Mouse (Mus musculus) intestine, embryonic 15.5 days (tissue): ENCODE data around the gene Blzf1. TPM values are rescaled to one million over a fixed set of nuclear protein-coding genes. Genes with fewer than 3 reads are reported as not detected.

Source experiments
- ATAC-seq: fragments of 200-750 bp; cut with Nextera tagmentation; 2 replicates; pipeline ENCODE4 v1.8.0; 2017; ENCODE audit warnings: moderate TSS enrichment, moderate library complexity
- H3K27ac ChIP-seq: fragments of 300-500 bp; sonication (generic); 2 replicates; pipeline ENCODE4 v1.5.1; 2015; ENCODE audit warnings: mild to moderate bottlenecking, inconsistent platforms
- H3K27me3 ChIP-seq: fragments of 300-500 bp; sonication (generic); replicated peaks from 2 replicates; pipeline ENCODE4 v1.6.1; 2015; ENCODE audit warnings: inconsistent platforms
- H3K36me3 ChIP-seq: fragments of 300-500 bp; sonication (generic); 2 replicates; pipeline ENCODE4 v1.6.1; 2015; ENCODE audit warnings: inconsistent platforms
- H3K4me1 ChIP-seq: fragments of 300-500 bp; sonication (generic); replicated peaks from 2 replicates; pipeline ENCODE4 v1.6.1; 2015; ENCODE audit warnings: inconsistent platforms
- H3K4me2 ChIP-seq: fragments of 300-500 bp; sonication (generic); replicated peaks from 2 replicates; pipeline ENCODE4 v1.6.1; 2015; ENCODE audit warnings: mild to moderate bottlenecking, inconsistent platforms
- H3K4me3 ChIP-seq: fragments of 300-500 bp; sonication (generic); replicated peaks from 2 replicates; pipeline ENCODE4 v1.5.1; 2015; ENCODE audit warnings: inconsistent platforms
- H3K9ac ChIP-seq: fragments of 300-500 bp; sonication (generic); 2 replicates; pipeline ENCODE4 v1.6.1; 2015; ENCODE audit warnings: inconsistent platforms
- H3K9me3 ChIP-seq: fragments of 300-500 bp; sonication (generic); 2 replicates; pipeline ENCODE4 v1.6.1; 2016; ENCODE audit warnings: inconsistent platforms
- WGBS: fragments of 180-500 bp; shearing (Covaris S2); methylation state at CpG from one replicate; pipeline ENCODE4 v1.1.7; 2015; 5-methylcytosine and 5-hydroxymethylcytosine counted together
- polyA plus RNA-seq: library from polyadenylated mRNA; unstranded; fragments of >200 nt; fragmentation: Nextera tagmentation; extraction: Ambion mirVana; gene quantifications from 2 replicates; pipeline ENCODE4 v1.2.1, GENCODE M21; 2015

Gene Blzf1
- polyA plus RNA-seq: 23.6 and 25.7 TPM in 2 replicates

DNA sequence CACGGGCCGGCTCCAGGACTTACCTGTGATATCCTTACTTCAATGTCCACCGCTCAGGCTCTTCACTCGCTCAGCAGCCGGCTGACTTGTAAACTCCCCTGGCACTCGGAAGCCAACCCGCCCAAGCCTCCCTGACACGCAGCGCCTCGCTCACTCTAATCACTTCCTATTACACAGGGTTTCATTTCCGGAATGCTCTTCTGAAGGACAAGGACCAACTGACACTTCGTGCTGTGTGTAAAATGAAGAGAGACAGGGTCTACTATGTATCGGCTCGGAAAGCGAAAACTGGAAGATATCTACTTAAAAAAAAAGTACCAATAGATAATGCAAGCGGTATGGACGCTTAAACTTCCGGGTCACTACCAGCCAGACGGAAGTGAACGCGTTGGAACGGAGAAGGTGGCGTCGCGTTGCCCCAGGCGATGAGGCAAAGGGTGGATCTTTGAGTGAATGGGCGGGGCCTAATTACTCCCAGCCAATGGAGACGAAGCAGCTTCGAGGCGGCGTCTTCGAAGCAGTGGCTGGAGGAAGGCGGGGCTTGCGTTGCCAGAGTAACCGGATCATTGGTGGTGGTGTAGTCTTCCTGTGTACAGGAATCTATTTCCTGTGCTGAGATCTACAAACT, at the start of gene Blzf1:
Blzf1 (minus strand) TSS at position 366 of the 628 bp plus-strand sequence.
- H3K4me1 ChIP-seq: 0 out of 2 replicates have a peak, but pooled peaks cover 10% of the 10 kb centered on the region
- peak within 1 kb of the TSS; percentile 61 for H3K4me2 ChIP-seq
- peak within 1 kb of the TSS; percentile 77 for H3K27ac ChIP-seq
- H3K27me3 ChIP-seq: no peaks in the 10 kb centered on the region
- H3K9ac ChIP-seq: peak within 1 kb of the TSS; percentile 67
- H3K4me3 ChIP-seq: peak within 1 kb of the TSS; percentile 83
- under 1% methylated on average over 35 of the region's 35 CpGs for WGBS
- peak; percentile 99 for ATAC-seq
- 0 out of 2 replicates have a peak, but pooled peaks cover 2% of the 10 kb centered on the region for H3K36me3 ChIP-seq
- no peaks in the 10 kb centered on the region for H3K9me3 ChIP-seq

DNA sequence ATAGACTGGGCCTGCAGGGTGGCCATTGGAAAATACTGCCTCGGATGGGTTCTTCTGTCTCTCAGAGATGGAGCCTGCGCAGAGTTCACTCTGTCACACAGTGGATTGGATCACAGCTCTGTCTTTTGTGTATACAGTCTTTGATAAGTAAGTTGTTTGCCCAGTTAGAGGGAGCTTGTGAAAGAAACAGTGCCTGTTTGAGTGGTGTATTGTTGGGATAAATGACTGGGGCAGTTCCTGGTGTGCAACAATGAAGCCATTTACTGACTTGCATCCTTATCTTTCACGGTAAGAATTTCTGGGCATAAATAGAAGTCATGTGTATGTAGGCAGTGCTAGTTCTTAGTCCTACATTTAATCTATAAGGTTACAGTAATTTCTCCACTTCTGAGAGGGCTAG, 46.2 kb upstream of the Blzf1 start:
- Histone ChIP-seq H3K4me2 (no peak overlapping the region), H3K36me3 (no peaks in the 10 kb centered on the region), H3K4me1 (no peaks in the 10 kb centered on the region), H3K27me3 (no peaks in the 10 kb centered on the region), H3K9ac (no peak overlapping the region), H3K4me3 (no peak overlapping the region), H3K9me3 (no peaks in the 10 kb centered on the region), H3K27ac (peak overlapping the region; percentile 64)
- ATAC-seq: peak; percentile 96
- WGBS: 58% methylated on average over 3 of the region's 3 CpGs

DNA sequence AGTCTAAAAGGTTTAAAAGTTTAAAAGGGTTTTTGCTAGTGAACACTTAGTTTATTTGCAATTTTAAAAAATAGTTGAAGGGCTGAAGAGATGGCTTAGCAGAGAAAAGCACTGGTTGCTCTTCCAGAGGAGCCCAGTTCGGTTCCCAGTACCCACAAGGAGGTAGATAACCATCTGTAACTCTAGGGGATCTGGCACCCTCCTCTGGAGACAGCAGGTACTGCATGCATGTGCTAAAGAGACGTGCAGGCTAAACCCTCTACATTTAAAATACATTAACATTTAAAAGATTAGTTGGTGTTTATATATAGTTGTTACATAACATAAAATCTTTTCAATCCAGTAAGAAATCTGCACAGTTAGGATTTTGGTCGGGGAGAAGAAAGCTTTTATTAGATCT, 34.9 kb upstream of the Blzf1 start:
- Histone ChIP-seq H3K27ac (no peak overlapping the region), H3K4me3 (no peak overlapping the region), H3K9ac (no peak overlapping the region), H3K27me3 (no peaks in the 10 kb centered on the region), H3K4me1 (no peaks in the 10 kb centered on the region), H3K9me3 (no peaks in the 10 kb centered on the region), H3K36me3 (0 out of 2 replicates have a peak, but pooled peaks cover 3% of the 10 kb centered on the region), H3K4me2 (no peak overlapping the region)
- ATAC-seq: no peak
- WGBS: 82% methylated on average over 3 of the region's 3 CpGs

DNA sequence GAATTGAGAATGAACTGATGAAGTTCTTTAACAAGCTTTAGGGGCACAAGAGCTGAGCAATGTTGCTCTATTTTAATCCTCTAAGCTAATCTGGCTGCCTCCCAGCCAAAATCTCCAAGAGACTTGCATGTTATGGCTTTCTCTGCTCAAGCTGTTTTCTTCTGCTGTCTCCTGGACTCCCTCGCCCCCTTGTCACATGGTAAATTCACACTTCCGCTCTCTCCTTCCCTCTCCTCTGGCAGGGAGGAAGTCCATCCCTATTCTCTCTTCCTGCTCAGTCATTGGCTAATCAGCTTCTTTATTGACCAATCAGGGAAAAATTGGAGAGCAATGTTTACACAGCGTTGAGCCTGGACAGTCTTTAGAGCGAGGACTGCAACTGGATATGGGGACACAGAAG, 28.6 kb upstream of the Blzf1 start:
- WGBS: 87% methylated on average over 4 of the region's 4 CpGs
- Histone ChIP-seq H3K4me1 (no peaks in the 10 kb centered on the region), H3K9ac (no peak overlapping the region), H3K4me3 (no peak overlapping the region), H3K27ac (no peak overlapping the region), H3K27me3 (no peaks in the 10 kb centered on the region), H3K9me3 (no peaks in the 10 kb centered on the region), H3K4me2 (no peak overlapping the region), H3K36me3 (0 out of 2 replicates have a peak, but pooled peaks cover 4% of the 10 kb centered on the region)
- ATAC-seq: 0 out of 2 replicates have a peak, but pooled peaks have one; percentile 55

DNA sequence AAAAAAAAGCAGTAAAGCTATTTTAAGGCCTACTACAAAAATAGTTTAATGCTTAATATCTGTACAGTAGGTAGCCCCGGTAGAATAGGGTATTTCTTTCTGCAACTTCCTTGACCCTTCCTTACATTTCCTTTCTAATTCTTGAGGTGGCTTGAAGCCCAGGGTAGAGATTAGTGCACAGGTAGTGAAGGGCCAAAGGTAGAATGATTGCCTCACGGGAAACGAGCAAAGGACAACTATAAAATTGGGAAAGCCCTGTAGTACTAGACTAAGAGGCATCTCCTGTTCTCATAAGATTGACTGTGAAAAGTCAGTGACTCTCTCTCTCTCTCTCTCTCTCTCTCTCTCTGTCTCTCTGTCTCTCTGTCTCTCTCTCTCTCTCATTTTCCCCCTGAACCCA, 28.1 kb upstream of the Blzf1 start:
- Histone ChIP-seq H3K4me3 (no peak overlapping the region), H3K9ac (no peak overlapping the region), H3K4me1 (no peaks in the 10 kb centered on the region), H3K4me2 (no peak overlapping the region), H3K27ac (no peak overlapping the region), H3K9me3 (no peaks in the 10 kb centered on the region), H3K27me3 (no peaks in the 10 kb centered on the region), H3K36me3 (0 out of 2 replicates have a peak, but pooled peaks cover 4% of the 10 kb centered on the region)
- peak; percentile 70 for ATAC-seq
- 78% methylated on average over 3 of the region's 3 CpGs for WGBS

DNA sequence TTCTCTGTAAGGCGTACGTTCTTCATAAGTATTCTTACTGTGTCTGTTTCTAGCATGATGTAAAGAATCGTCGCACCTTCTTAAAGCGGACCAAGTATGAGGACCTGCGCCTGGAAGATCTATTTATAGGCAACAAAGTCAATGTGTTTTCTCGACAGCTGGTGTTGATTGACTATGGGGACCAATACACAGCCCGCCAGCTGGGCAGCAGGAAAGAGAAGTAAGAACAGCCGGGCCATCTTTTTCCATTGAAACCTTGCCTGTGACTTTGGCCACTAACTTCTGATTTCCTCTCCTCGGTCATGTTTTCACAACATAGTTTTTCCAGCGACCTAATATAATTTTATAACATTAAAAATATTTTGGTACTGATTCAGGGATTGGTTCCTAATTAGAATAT, 25.3 kb upstream of the Blzf1 start:
- Histone ChIP-seq H3K27ac (no peak overlapping the region), H3K27me3 (no peaks in the 10 kb centered on the region), H3K4me1 (no peaks in the 10 kb centered on the region), H3K36me3 (0 out of 2 replicates have a peak, but pooled peaks cover 4% of the 10 kb centered on the region), H3K9ac (no peak overlapping the region), H3K4me3 (no peak overlapping the region), H3K9me3 (no peaks in the 10 kb centered on the region), H3K4me2 (no peak overlapping the region)
- no peak for ATAC-seq
- 92% methylated on average over 11 of the region's 11 CpGs for WGBS

DNA sequence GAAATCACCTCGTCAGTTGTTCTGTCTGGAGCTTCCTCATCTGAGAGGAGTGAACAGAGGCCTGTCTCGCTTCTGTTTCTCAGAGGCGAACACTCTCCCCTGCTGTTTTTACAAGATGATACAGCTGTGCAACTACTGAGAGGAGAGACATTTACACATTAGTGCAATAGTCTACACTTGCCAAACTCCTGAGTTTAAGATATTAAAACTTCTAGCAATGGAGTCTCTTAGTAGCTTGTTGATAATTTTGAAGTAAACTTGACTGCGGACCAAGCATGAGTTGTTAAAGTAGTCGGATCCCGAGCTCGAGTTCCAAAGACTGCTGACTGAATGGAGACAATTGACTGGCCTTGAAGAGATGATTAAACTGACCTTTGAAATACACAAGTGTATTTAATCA, 20.5 kb upstream of the Blzf1 start:
- Histone ChIP-seq H3K27me3 (no peaks in the 10 kb centered on the region), H3K4me2 (no peak overlapping the region), H3K4me1 (0 out of 2 replicates have a peak, but pooled peaks cover 6% of the 10 kb centered on the region), H3K9me3 (no peaks in the 10 kb centered on the region), H3K9ac (no peak overlapping the region), H3K4me3 (no peak overlapping the region), H3K27ac (no peak overlapping the region), H3K36me3 (no peaks in the 10 kb centered on the region)
- 52% methylated on average over 7 of the region's 7 CpGs for WGBS
- ATAC-seq: no peak

DNA sequence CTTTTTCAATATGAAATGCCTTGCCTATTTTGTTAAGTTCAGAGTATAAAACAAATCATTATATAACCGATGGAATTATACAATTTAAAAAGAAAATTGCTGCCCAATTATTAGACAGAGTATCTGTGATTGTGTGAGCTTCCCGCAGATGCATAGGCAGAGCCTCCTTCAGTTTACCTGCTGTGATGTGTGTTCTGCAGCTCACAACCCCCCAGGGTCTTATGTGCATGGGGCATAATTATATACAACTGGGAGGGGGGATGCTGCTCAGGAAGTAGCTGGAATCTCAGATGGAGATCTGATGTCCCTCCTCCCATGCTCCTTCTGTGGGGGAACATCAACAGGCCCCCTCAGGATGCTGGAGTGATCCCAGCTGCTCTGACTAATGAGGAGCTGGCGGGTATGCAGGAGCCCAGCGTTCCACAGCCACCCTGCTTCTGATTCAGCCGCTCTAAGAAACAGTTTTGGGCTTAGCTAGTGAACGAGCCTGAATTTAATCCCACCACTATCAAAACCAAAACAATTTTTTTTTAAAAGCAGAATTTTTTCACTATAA, 19.4 kb upstream of the Blzf1 start:
- Histone ChIP-seq H3K9ac (no peak overlapping the region), H3K36me3 (no peaks in the 10 kb centered on the region), H3K4me2 (no peak overlapping the region), H3K4me1 (0 out of 2 replicates have a peak, but pooled peaks cover 6% of the 10 kb centered on the region), H3K27me3 (no peaks in the 10 kb centered on the region), H3K27ac (no peak overlapping the region), H3K4me3 (no peak overlapping the region), H3K9me3 (no peaks in the 10 kb centered on the region)
- peak; percentile 70 for ATAC-seq
- WGBS: 45% methylated on average over 6 of the region's 6 CpGs

DNA sequence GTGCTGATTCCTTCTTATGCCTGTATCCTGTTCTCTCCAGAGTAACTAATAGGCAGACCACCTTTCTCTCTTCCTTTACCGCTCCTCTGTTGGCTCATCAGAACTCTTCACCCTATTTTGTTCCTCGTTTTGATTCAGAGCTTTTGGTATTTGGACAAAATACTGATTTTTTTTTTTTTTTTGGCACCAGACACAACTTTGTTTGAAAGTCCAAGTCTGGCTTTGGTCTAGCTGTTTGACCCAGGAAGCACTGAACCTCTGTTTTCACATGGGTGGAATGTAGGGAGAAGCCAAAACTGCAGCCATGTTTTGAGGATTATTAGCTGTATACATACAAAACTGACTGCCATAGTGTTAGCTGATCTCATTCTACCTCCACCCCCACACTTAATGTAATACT, 17.6 kb upstream of the Blzf1 start:
- Histone ChIP-seq H3K36me3 (no peaks in the 10 kb centered on the region), H3K27ac (no peak overlapping the region), H3K4me3 (no peak overlapping the region), H3K4me1 (peaks cover 12% of the 10 kb centered on the region), H3K4me2 (no peak overlapping the region), H3K9me3 (no peaks in the 10 kb centered on the region), H3K9ac (no peak overlapping the region), H3K27me3 (no peaks in the 10 kb centered on the region)
- no peak for ATAC-seq
- 79% methylated on average over 2 of the region's 2 CpGs for WGBS

DNA sequence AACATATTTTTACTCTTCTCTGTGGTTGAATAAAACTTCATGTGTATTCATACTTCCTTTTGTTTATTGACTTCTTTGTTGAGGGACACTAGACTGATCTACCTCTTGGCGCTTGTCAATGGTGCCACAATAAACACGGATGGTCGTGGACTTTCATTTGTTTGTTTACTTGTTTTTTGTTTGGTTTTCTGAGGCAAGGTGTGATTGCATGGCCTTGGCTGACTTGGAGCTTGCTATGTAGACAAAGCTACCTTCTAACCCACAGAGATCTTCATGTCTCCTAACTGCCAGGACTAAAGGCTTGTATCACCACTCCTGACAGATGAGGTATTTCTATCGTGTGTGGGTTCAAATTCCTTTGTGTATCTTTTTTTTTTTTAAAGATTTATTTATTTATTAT, 16.9 kb upstream of the Blzf1 start:
- ATAC-seq: no peak
- Histone ChIP-seq H3K36me3 (no peaks in the 10 kb centered on the region), H3K27me3 (no peaks in the 10 kb centered on the region), H3K4me3 (no peak overlapping the region), H3K27ac (no peak overlapping the region), H3K9ac (no peak overlapping the region), H3K4me1 (peaks cover 17% of the 10 kb centered on the region), H3K4me2 (no peak overlapping the region), H3K9me3 (no peaks in the 10 kb centered on the region)
- WGBS: 90% methylated on average over 4 of the region's 4 CpGs

DNA sequence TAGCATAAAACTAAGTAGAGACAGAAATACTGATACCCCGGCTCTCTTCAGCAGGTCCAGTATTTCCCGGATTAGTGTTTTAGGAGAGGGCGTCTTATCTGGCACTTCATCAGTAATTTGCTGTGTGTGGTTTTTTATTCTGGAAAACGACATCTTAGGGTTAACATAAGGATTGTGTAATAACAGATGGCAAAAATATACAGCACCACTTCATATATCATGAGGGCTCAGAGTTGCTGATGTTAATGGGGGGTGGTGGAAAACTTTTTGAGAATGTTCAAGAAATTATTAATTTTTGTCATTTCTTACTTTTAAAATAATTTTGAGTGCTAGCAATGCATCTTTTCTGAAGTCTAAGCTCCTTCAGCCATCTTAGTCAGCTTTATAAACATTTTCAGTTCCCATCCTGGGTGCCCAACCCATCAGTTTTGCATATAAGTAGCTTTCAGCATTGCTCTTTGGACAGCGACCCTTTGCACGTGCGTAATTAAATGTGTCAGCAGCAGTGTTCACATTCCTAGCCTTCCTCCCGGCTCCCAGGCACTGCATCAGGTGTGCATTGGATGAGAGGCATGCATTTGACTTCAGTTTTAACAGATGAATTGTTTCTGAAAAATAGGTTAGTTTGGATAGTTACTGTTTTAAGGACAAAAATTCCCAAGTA, 15.8 kb upstream of the Blzf1 start:
- Histone ChIP-seq H3K4me1 (peaks cover 25% of the 10 kb centered on the region), H3K4me3 (no peak overlapping the region), H3K9ac (no peak overlapping the region), H3K4me2 (no peak overlapping the region), H3K36me3 (no peaks in the 10 kb centered on the region), H3K9me3 (no peaks in the 10 kb centered on the region), H3K27ac (no peak overlapping the region), H3K27me3 (no peaks in the 10 kb centered on the region)
- no peak for ATAC-seq
- WGBS: 66% methylated on average over 8 of the region's 8 CpGs

DNA sequence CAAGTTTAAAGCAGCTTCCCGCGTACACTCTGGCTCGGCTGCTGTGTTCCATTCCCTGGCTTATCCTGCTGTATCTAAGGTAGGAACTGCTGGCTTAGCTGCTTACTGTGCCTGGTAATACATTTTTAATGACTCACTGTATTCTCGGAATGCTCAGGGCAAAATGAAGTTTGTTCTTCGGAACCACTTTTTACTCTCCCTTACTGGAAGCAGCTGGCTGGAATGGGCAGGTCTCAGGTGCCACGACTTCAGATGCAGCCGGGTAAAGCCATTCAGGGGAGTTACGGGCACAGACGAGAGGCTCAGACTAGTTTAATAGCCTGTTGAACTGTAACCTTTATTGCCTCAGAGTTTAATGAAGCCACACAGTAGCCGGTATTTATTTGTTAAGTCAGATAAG, 14.1 kb upstream of the Blzf1 start:
- H3K27ac ChIP-seq: peak overlapping the region; percentile 18; the same call in 1 of the 2 replicates
- 0 out of 2 replicates have a peak overlapping the region, but pooled peaks have one; percentile 11 for H3K4me2 ChIP-seq
- no peaks in the 10 kb centered on the region for H3K9me3 ChIP-seq
- no peaks in the 10 kb centered on the region for H3K36me3 ChIP-seq
- no peak overlapping the region for H3K9ac ChIP-seq
- H3K27me3 ChIP-seq: no peaks in the 10 kb centered on the region
- peaks cover 19% of the 10 kb centered on the region for H3K4me1 ChIP-seq
- H3K4me3 ChIP-seq: no peak overlapping the region
- 53% methylated on average over 10 of the region's 10 CpGs for WGBS
- ATAC-seq: peak; percentile 71
